Mouse (Mus musculus): Measurements from ENCODE around the gene Tub. TPM values are rescaled to one million over a fixed set of nuclear protein-coding genes. Genes with fewer than 3 reads are reported as not detected.

The Tub gene
- total and polyA plus RNA-seq, 2 experiments = under 0.01 TPM; not detected in 1

DNA sequence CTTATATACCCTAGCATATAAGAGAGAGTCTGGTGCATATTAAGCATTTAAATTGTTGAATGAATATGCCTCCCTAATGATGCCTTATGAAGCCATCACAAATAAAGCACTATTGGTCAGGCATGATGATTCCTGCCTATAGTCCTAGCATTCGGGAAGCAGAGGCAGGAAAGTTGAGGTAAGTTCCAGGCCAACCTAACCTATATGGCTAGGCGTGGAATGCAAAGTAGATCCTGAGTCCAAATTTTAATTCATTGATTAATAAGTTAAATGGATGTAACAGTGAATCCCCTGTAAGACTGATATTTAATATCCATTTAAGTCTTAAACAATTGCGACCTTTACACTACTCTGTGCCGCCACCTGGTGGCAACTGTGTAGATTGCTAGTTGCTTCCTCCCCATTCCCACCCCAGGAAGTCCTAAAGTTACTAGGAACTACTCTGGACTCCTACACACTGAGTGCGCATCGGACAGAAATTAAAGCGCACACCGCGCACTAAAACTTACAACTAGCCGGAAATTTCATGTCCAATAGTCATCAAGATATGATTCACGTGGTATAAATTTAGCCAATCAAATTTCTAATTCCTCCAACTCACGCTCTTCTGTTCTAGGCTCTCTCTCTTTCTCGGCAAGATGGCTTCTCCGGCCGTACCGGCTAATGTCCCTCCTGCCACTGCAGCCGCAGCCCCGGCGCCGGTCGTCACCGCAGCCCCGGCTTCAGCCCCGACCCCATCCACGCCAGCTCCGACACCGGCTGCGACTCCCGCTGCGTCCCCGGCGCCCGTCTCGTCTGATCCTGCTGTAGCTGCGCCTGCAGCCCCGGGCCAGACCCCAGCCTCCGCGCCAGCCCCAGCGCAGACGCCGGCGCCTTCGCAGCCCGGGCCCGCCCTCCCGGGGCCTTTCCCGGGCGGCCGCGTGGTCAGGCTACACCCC, 16.1 kb upstream of the Tub start, which contains the start of gene Eif3f:
Eif3f (plus strand) TSS at position 624 of the 938 bp plus-strand sequence.
- peaks cover 8% of the 10 kb centered on the region; the same call in 1 of the 2 replicates for H3K79me2 ChIP-seq (ENCODE audit: control insufficient read depth, insufficient read depth, low read length)
- H3K4me1 ChIP-seq (ENCODE audit: control insufficient read depth, insufficient read depth, low read length) = peaks cover 10% of the 10 kb centered on the region
- peak; percentile 99 for DNase-seq (ENCODE audit: extremely low read depth, low read depth, low spot score)
- peak within 1 kb of the TSS; percentile 58; the same call in 1 of the 2 replicates for H3K27ac ChIP-seq (replicated peaks; ENCODE audit: insufficient read depth, low read depth, low read length)
- peak within 1 kb of the TSS; percentile 94 for H3K4me3 ChIP-seq (ENCODE audit: insufficient read depth, low read depth, low read length)
- H3K27me3 ChIP-seq (ENCODE audit: control insufficient read depth, insufficient read depth, low read length) = no peaks in the 10 kb centered on the region
- H3K9ac ChIP-seq (ENCODE audit: low read depth, low read length) = peak within 1 kb of the TSS; percentile 96
- TF ChIP-seq CTCF (IDR thresholded peaks at IDR 0.05; ENCODE audit: low read depth, low read length) (peak; percentile 70), POLR2A (IDR thresholded peaks at IDR 0.05; ENCODE audit: extremely low read depth, insufficient read depth, low read length) (peak; percentile 67)
- H3K36me3 ChIP-seq (ENCODE audit: control insufficient read depth, insufficient read depth, low read length) = peaks cover 13% of the 10 kb centered on the region
- 2% methylated on average over 50 of the region's 50 CpGs for WGBS

DNA sequence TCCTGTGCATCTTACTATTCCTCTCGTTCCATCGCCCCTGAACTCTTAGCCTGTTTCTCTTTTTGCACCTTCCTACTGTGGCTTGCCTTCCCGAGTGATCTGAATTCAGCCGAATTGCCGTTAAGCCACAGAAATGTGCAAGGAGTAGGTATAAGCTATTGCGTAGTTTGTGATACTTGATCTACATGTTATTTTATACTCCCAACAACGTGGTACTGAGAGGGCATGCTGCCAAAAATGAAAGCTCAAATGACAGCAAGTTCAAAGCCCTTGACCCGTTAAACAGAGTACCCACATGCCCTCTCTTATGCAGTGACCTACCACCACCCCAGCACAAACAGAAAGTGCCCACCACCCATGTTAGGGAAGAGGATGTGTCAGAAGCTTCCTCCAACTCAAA, 15.3 kb upstream of the Tub start:
- DNase-seq (ENCODE audit: extremely low read depth, low read depth, low spot score) = peak; percentile 53
- WGBS = 3% methylated on average over 8 of the region's 8 CpGs

DNA sequence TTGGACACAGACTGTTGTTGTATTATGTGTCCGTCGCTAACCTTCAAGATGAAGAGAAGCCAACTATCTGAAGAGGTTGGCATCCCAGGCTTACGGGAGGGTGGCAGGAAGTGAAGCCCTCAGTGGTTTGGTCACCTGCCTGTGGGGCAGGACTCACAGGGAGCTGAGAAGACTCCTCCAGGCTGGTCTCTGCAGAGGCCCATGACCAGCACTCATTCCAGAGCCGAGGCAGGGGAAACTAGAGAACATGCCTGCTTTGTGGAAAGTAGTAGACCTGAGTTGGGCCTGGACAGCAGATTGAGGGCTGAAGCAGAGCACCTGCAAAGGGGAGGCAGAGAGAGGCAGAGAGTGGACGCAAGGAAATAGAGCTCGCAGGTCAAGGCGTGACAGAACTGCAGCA, 14.7 kb upstream of the Tub start:
- no peak for DNase-seq (ENCODE audit: extremely low read depth, low read depth, low spot score)
- 82% methylated on average over 7 of the region's 7 CpGs for WGBS
- Histone ChIP-seq H3K79me2 (ENCODE audit: control insufficient read depth, insufficient read depth, low read length) (peaks cover 8% of the 10 kb centered on the region; the same call in 1 of the 2 replicates), H3K27ac (replicated peaks; ENCODE audit: insufficient read depth, low read depth, low read length) (no peak overlapping the region), H3K9ac (ENCODE audit: low read depth, low read length) (no peak overlapping the region; the same call in 1 of the 2 replicates), H3K4me1 (ENCODE audit: control insufficient read depth, insufficient read depth, low read length) (peaks cover 10% of the 10 kb centered on the region), H3K36me3 (ENCODE audit: control insufficient read depth, insufficient read depth, low read length) (peaks cover 25% of the 10 kb centered on the region), H3K4me3 (ENCODE audit: insufficient read depth, low read depth, low read length) (peak overlapping the region; percentile 6; the same call in 1 of the 2 replicates), H3K27me3 (ENCODE audit: control insufficient read depth, insufficient read depth, low read length) (no peaks in the 10 kb centered on the region)
- TF ChIP-seq CTCF (IDR thresholded peaks at IDR 0.05; ENCODE audit: low read depth, low read length) (no peak), POLR2A (IDR thresholded peaks at IDR 0.05; ENCODE audit: extremely low read depth, insufficient read depth, low read length) (no peak)

More for the DNA sequence above, 15.3 kb upstream of the Tub start:
- Histone ChIP-seq H3K9ac (ENCODE audit: low read depth, low read length) (peak overlapping the region; percentile 96), H3K79me2 (ENCODE audit: control insufficient read depth, insufficient read depth, low read length) (peaks cover 8% of the 10 kb centered on the region; the same call in 1 of the 2 replicates), H3K36me3 (ENCODE audit: control insufficient read depth, insufficient read depth, low read length) (peaks cover 19% of the 10 kb centered on the region), H3K4me1 (ENCODE audit: control insufficient read depth, insufficient read depth, low read length) (peaks cover 10% of the 10 kb centered on the region), H3K27me3 (ENCODE audit: control insufficient read depth, insufficient read depth, low read length) (no peaks in the 10 kb centered on the region), H3K27ac (replicated peaks; ENCODE audit: insufficient read depth, low read depth, low read length) (peak overlapping the region; percentile 58; the same call in 1 of the 2 replicates), H3K4me3 (ENCODE audit: insufficient read depth, low read depth, low read length) (peak overlapping the region; percentile 94)
- no peak for TF ChIP-seq CTCF (IDR thresholded peaks at IDR 0.05; ENCODE audit: low read depth, low read length)
- TF ChIP-seq POLR2A (IDR thresholded peaks at IDR 0.05; ENCODE audit: extremely low read depth, insufficient read depth, low read length) = no peak

DNA sequence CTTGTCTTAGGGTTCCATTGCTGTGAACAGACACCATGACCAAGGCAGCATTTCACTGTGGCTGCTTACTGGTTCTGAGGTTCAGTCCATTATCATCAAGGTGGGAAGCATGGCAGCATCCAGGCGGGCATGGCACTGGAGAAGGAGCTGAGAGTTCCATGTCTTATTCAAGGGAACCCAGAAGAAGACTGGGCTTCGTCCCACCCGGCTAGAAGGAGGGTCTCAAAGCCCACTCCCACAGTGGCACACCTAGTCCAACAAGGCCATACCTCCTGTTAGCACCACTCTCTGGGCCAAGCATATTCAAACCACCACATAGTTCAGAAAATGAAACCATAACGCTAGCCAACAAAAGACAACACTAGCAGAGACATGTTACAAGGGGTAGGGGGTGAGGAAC, 13.5 kb upstream of the Tub start:
- WGBS = 98% methylated on average over 4 of the region's 4 CpGs
- Histone ChIP-seq H3K79me2 (ENCODE audit: control insufficient read depth, insufficient read depth, low read length) (peaks cover 8% of the 10 kb centered on the region; the same call in 1 of the 2 replicates), H3K27me3 (ENCODE audit: control insufficient read depth, insufficient read depth, low read length) (no peaks in the 10 kb centered on the region), H3K36me3 (ENCODE audit: control insufficient read depth, insufficient read depth, low read length) (peaks cover 33% of the 10 kb centered on the region), H3K4me1 (ENCODE audit: control insufficient read depth, insufficient read depth, low read length) (peaks cover 10% of the 10 kb centered on the region), H3K9ac (ENCODE audit: low read depth, low read length) (no peak overlapping the region), H3K4me3 (ENCODE audit: insufficient read depth, low read depth, low read length) (no peak overlapping the region), H3K27ac (replicated peaks; ENCODE audit: insufficient read depth, low read depth, low read length) (no peak overlapping the region)
- TF ChIP-seq CTCF (IDR thresholded peaks at IDR 0.05; ENCODE audit: low read depth, low read length) = no peak
- no peak for DNase-seq (ENCODE audit: extremely low read depth, low read depth, low spot score)

DNA sequence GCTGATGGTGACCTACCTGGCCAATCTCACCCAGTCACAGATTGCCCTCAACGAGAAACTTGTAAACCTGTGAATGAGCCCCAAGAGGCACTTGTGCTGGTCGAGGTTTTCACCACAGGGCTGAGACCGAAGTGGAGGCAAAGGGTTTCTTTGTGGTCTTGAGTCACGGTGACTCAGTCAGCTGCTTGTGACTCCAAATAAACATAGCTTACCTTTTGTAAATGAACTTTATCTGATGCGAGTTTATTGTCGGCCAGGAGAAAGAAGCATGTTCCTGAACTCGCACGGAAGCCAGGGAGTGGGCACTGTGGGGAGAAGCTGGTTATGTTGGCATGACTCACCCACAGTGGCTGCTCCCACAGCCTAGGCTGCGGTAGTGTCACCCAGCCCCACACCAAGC, 8.7 kb upstream of the Tub start:
- H3K27me3 ChIP-seq (ENCODE audit: control insufficient read depth, insufficient read depth, low read length) = no peaks in the 10 kb centered on the region
- peaks cover 44% of the 10 kb centered on the region for H3K36me3 ChIP-seq (ENCODE audit: control insufficient read depth, insufficient read depth, low read length)
- DNase-seq (ENCODE audit: extremely low read depth, low read depth, low spot score) = no peak
- H3K9ac ChIP-seq (ENCODE audit: low read depth, low read length) = no peak overlapping the region
- no peaks in the 10 kb centered on the region for H3K79me2 ChIP-seq (ENCODE audit: control insufficient read depth, insufficient read depth, low read length)
- H3K4me3 ChIP-seq (ENCODE audit: insufficient read depth, low read depth, low read length) = no peak overlapping the region
- H3K27ac ChIP-seq (replicated peaks; ENCODE audit: insufficient read depth, low read depth, low read length) = no peak overlapping the region
- 90% methylated on average over 9 of the region's 9 CpGs for WGBS
- H3K4me1 ChIP-seq (ENCODE audit: control insufficient read depth, insufficient read depth, low read length) = no peaks in the 10 kb centered on the region
- TF ChIP-seq CTCF (IDR thresholded peaks at IDR 0.05; ENCODE audit: low read depth, low read length) (no peak), POLR2A (IDR thresholded peaks at IDR 0.05; ENCODE audit: extremely low read depth, insufficient read depth, low read length) (no peak)

Data from liver, adult 2 months (tissue).